Mouse (Mus musculus) heart, adult 8-10 months (tissue): ENCODE results near the gene Rassf6. TPM values are rescaled to one million over a fixed set of nuclear protein-coding genes. Genes with fewer than 3 reads are reported as not detected.
A peak's percentile ranks its signal among the peaks of the same experiment; 100 is the strongest.
"Not testable (repeated sequence)": the region's sequence is repeated elsewhere in the genome, so short reads cannot be mapped to it uniquely, and the experiment has no call there.

Experiments used
- DNase-seq: peaks from one replicate; pipeline ENCODE4 v3.0.0; 2022; ENCODE audit warnings: low spot score
- total RNA-seq, 4 experiments: library from RNA; stranded (reverse); gene quantifications; 2 replicates each; pipeline ENCODE4 v1.2.4; 2022

Rassf6 gene
- total RNA-seq, 4 experiments from 2014 or later = not detected

DNA sequence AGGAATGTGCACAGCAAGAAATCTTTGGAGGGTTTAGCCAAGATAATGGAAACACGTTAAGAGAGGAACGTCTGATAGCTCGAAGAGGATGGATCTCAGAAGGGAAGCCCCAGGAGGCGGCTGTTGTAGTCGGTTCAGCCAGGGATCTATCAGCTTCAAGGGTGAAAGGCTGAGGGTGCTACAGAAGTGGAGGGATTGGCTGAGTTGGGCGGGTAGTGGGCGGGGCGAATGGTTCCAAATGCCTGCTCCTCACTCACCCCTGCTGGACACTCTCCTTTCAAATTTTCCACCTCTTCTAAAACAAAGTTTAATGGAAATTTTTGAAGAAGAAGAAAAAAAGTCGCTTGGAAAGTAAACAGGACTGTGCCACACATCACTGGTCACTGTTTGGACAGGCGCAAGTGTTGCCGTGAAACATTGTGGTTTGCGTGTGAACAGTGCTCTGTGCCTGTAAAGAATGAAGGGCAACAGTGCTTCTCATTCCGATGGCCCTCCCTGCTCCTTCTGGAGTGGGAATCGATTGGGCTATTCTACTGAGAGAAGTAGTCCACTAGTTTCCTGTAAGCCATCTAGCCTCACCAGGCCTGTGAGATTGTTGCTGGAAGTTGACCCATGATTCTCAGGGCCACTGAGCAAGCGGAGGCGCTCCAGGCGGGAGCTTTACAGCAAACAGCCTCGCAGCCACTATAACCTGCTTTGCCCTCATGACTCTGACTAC, 15.6 kb downstream of the Rassf6 start:
- DNase-seq = no peak

GRCm38 (mm10) chr5:90623209-90623608, 17.2 kb downstream of the Rassf6 start:
- no peak for DNase-seq

GRCm38 (mm10) chr5:90621726-90622125, 18.7 kb downstream of the Rassf6 start:
- DNase-seq = no peak

DNA sequence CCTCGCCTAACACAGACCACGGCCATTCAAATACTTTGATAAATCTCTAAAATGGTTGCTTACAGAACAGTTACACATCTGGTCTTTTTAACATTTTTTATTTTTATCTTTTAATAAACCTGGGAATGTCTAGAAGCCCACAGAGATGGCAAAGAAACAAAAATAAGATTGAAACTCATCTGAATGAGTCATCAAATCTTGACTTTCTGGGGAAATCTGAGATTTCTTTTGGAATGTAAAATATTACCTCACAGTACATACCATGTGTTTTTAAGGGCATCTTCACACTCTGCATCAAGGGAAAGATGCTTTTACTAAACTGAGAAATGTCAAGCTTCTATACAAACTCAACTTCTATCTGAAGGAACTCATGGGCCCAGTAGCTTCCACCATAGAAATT, 19.1 kb downstream of the Rassf6 start:
- DNase-seq = no peak

- DNase-seq = no peak
These were observed 22.6 kb downstream of the Rassf6 start for GRCm38 (mm10) chr5:90617859-90618258.

- not testable (repeated sequence) for DNase-seq
These were observed 27.7 kb downstream of the Rassf6 start for GRCm38 (mm10) chr5:90612751-90613150.

DNA sequence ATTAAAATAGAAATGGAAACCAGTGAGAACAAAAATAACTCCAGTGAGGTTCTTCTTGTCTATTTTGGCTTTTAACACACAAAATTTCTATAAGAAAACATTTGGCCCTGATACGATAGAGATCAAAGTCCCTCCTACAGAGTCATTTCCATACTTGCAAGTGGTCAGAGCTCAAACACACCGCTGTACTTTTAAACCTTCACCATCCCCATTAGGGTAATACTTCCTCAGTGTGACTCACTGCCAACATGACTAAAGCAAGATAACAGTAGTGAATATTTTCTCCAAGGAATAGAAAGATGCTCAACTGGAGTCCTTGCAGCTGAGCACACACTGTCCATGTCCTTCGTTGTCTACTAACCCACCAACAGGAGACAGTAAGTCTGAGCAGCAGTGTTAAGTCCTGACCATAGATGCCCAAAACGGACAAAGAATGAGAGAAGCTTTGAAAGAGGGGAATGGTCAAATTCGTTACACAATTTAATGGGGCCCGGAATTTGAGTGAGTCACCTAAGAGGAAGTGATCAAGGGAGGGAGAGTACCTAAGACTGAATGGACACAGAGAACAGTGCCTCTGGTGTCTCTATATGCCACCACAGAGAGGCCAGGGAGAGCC, 28.4 kb downstream of the Rassf6 start:
- DNase-seq = no peak

GRCm38 (mm10) chr5:90611388-90611787, 29.1 kb downstream of the Rassf6 start:
- DNase-seq = no peak

DNA sequence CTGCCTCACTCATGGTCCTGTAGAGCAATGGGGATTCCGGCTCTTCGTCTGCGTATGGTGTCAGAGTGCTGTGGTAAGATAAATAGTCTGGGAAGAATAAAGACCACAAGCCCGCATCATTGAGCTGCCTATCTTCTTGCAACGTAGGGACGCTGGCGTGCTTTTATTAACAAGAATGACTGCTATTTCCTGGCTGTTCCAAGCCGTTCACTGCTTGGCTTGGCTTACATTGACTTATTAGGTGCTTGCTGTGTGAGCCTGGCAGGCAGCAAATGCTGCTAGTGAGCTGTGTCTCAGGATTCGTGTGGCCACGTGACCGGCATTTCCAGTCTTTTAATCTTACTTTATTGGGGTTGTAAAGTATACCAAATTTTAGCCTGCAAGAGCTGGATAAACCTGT, 31.6 kb downstream of the Rassf6 start:
- DNase-seq = peak; percentile 7

- peak; percentile 10 for DNase-seq
These were observed 37.0 kb downstream of the Rassf6 start for GRCm38 (mm10) chr5:90603407-90603923.

- peak; percentile 34 for DNase-seq
These were observed 39.0 kb downstream of the Rassf6 start for GRCm38 (mm10) chr5:90601469-90601868.

DNA sequence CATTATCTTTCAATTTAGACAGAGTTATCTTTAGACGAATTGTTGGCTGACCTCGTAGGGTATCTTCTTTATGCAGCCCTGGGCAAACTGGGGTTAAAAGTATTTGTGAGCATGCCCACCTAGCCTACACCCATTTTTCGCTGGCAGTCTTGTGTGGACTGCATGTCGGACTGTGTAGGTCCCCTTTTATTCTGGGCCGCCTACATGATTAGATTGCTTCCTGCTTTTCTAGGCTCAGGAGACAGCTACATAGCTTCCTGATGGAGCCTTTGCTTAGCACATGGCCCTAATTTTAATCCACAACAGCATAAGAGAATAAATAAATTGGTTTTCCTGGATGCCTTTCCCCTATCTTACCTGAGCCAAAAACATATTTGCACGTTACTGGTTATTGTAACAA, 44.3 kb downstream of the Rassf6 start:
- DNase-seq = no peak

DNA sequence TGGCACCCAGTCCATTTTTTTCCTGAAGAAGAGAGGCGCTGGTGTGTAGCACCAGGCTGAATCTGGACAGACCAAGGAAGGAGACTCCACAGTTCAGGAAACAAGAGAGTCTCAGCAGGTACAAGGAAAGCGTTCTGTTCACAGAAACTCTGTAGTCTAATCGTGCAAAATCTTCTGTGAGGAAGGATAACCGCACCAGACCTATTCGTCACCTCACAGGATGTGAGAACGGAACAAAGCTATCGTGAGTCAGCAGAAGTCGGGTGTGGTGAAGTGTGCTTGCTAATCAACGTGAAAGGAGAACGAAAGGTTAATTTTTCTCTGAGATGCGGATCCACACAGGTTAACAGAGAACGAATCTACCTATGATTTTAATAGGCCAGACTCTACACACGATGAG, 45.5 kb downstream of the Rassf6 start:
- no peak for DNase-seq

DNA sequence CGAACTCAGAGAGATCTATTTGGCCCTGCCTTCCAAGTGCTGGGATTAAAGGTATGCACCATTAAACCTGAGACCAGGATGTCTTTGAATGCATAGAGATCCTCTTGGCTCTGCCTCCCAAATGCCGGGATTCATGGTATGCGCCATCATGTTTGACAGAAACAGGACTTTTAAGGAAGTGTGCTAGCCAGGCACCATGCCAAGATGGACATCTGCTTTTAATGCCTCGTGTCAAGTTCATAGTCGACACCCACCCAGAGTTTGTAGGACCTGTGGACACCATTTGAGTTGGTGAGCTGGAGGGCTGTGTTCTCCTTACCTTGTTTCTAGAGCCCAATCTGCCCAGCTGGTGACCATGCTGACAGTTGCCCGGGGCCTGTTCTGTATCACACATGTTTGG, 48.5 kb downstream of the Rassf6 start:
- DNase-seq = no peak

DNA sequence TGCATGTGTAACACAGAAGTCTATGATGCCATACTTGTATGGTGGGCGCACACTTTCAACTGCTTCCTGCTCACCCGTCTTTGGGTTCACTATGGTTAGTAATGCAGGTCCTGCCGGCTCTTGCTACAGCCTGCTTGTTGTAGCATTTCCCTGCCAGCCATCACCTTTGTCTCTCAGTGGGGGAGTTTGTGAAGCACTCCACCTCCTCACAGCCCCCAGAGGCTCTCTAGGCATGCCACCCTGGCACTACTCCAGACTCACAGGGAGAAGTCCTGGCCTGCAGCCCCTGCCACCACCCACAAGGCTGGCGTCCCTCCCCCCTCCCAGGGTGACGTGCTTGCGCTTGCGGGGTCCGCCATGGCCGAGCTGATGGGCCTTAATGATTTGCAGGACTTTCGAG, 49.8 kb downstream of the Rassf6 start:
- no peak for DNase-seq

GRCm38 (mm10) chr5:90588708-90589595, 51.5 kb downstream of the Rassf6 start:
- DNase-seq = peak; percentile 54

GRCm38 (mm10) chr5:90588104-90588503, 52.4 kb downstream of the Rassf6 start:
- no peak for DNase-seq

GRCm38 (mm10) chr5:90586511-90586910, 53.9 kb downstream of the Rassf6 start:
- no peak for DNase-seq

- no peak for DNase-seq
These were observed 55.7 kb downstream of the Rassf6 start for GRCm38 (mm10) chr5:90584799-90585198.

DNA sequence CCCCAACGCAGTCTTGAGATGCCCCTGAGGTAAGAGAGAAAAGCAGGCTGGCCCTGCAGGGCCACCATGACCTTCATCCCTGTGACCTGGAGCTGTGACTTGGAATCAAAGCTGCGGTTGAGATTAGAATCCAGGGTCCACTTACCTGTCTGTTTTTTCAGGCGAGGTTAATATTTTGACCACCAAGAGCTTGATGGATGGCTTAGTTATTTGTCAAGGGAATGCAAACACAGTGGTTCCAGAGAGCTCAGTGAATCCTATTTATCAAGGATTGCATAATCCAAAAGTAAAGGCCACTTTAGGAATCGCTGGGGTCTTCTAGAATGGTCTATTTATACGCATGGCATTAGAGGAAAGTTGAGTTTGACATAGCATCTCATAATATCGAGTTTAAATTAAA, 58.3 kb downstream of the Rassf6 start:
- DNase-seq = no peak

GRCm38 (mm10) chr5:90579556-90579955, 60.9 kb downstream of the Rassf6 start:
- DNase-seq = no peak

GRCm38 (mm10) chr5:90577751-90578150, 62.7 kb downstream of the Rassf6 start:
- no peak for DNase-seq
